Mouse (Mus musculus) stomach, embryonic 15.5 days (tissue): ENCODE results near the gene Lrrc55. TPM values are rescaled to one million over a fixed set of nuclear protein-coding genes. Genes with fewer than 3 reads are reported as not detected.

Source experiments
- ATAC-seq: fragments of 200-750 bp; cut with Nextera tagmentation; 2 replicates; pipeline ENCODE4 v1.8.0; 2017; ENCODE audit warnings: low read depth, moderate number of reproducible peaks, moderate TSS enrichment; ENCODE audit not compliant: insufficient read depth, low FRiP score
- H3K27ac ChIP-seq: fragments of 300-500 bp; sonication (generic); 2 replicates; pipeline ENCODE4 v1.5.1; 2015; ENCODE audit warnings: mild to moderate bottlenecking, inconsistent platforms
- H3K27me3 ChIP-seq: fragments of 300-500 bp; sonication (generic); replicated peaks from 2 replicates; pipeline ENCODE4 v1.6.1; 2015; ENCODE audit warnings: inconsistent platforms
- H3K36me3 ChIP-seq: fragments of 300-500 bp; sonication (generic); 2 replicates; pipeline ENCODE4 v1.6.1; 2015; ENCODE audit warnings: inconsistent platforms
- H3K4me1 ChIP-seq: fragments of 300-500 bp; sonication (generic); 2 replicates; pipeline ENCODE4 v1.6.1; 2015; ENCODE audit warnings: inconsistent platforms
- H3K4me2 ChIP-seq: fragments of 300-500 bp; sonication (generic); 2 replicates; pipeline ENCODE4 v1.6.1; 2015; ENCODE audit warnings: mild to moderate bottlenecking, inconsistent platforms
- H3K4me3 ChIP-seq: fragments of 300-500 bp; sonication (generic); replicated peaks from 2 replicates; pipeline ENCODE4 v1.5.1; 2015; ENCODE audit warnings: inconsistent platforms
- H3K9ac ChIP-seq: fragments of 300-500 bp; sonication (generic); 2 replicates; pipeline ENCODE4 v1.6.1; 2015; ENCODE audit warnings: inconsistent platforms
- H3K9me3 ChIP-seq: fragments of 300-500 bp; sonication (generic); 2 replicates; pipeline ENCODE4 v1.6.1; 2016; ENCODE audit warnings: inconsistent platforms
- WGBS: fragments of 180-500 bp; shearing (Covaris S2); methylation state at CpG from one replicate; pipeline ENCODE4 v1.1.7; 2015; 5-methylcytosine and 5-hydroxymethylcytosine counted together
- polyA plus RNA-seq: library from polyadenylated mRNA; unstranded; fragments of >200 nt; fragmentation: Nextera tagmentation; extraction: Ambion mirVana; gene quantifications from 2 replicates; pipeline ENCODE4 v1.2.1, GENCODE M21; 2015

The Lrrc55 gene
- polyA plus RNA-seq, 1 experiment from 2014 or later, result 2.8 TPM

DNA sequence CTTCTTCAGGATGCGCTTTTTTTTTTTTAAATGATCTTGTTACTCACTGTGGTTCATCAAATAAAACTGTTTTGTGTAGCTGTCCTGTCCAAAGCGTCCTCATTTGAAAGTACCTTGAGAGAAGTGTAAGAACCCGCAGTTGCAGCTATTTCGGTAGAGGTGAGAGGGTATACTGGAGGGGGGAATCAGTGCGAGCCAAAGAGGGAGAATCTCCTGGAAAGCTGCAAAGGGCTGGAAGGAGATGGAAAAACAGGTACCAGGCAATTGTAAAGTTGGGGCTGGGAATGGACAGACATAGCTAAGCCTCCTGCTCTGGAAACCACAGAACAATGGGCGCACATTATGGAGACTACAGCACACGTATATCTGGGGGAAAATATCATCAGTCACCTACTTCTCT is 57.2 kb downstream of the Lrrc55 start:
- WGBS, result 62% methylated on average over 7 of the region's 7 CpGs
- Histone ChIP-seq H3K4me3 (no peak overlapping the region; the same call in 1 of the 2 replicates), H3K36me3 (no peaks in the 10 kb centered on the region), H3K9me3 (no peaks in the 10 kb centered on the region), H3K27ac (no peak overlapping the region), H3K27me3 (no peaks in the 10 kb centered on the region), H3K4me2 (no peak overlapping the region), H3K9ac (no peak overlapping the region), H3K4me1 (no peaks in the 10 kb centered on the region)
- ATAC-seq, result no peak

DNA sequence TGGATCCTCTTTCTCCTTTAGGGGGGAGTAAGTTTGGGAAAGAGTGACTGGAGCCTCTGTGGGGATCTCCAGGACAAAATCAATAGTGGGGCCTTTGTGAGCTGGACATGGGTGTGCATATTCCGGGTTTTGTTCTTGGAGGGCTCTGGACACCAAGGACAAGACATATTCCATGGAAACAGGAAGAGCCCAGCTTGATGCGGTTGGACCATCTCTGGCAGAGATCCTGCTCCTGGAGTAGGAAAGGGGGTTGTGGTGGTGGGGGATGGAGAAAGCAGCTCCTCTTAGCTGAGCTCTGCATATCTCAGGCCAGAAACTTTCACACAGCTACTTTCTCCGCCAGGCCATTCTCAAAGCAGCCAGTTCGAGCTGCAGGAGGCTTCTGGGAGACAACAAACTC is 57.6 kb downstream of the Lrrc55 start:
- H3K27me3 ChIP-seq, result no peaks in the 10 kb centered on the region
- H3K4me3 ChIP-seq, result peak overlapping the region; percentile 23
- no peaks in the 10 kb centered on the region for H3K4me1 ChIP-seq
- no peak for ATAC-seq
- H3K9me3 ChIP-seq, result no peaks in the 10 kb centered on the region
- no peak overlapping the region for H3K9ac ChIP-seq
- H3K4me2 ChIP-seq, result no peak overlapping the region
- WGBS, result 65% methylated on average over 4 of the region's 4 CpGs
- H3K36me3 ChIP-seq, result no peaks in the 10 kb centered on the region
- H3K27ac ChIP-seq, result no peak overlapping the region; the same call in 1 of the 2 replicates

DNA sequence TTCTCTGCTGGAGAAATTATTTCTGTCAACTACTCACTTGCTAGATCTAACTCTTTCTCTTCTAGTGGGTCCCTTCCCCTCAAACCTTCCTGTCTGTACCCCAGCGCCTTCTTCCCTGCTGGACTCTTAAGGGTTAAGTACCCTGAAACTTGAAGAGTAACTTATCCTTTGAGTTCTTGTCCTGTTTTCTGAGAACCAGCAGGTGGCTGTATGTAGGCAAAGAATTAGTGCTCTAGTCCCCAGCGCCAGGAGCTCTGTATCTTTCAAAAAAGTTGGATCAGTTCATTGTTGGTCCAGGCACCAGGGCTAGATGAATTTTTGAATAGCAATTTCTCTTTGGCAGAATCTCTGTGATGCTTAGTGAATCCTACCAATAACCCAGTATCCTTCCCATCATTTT is 58.9 kb downstream of the Lrrc55 start:
- Histone ChIP-seq H3K4me2 (no peak overlapping the region), H3K4me3 (peak overlapping the region; percentile 23; the same call in 1 of the 2 replicates), H3K4me1 (no peaks in the 10 kb centered on the region), H3K36me3 (no peaks in the 10 kb centered on the region), H3K9me3 (no peaks in the 10 kb centered on the region), H3K9ac (no peak overlapping the region), H3K27me3 (no peaks in the 10 kb centered on the region), H3K27ac (no peak overlapping the region)
- no peak for ATAC-seq
- WGBS, result 31% methylated on average over 2 of the region's 2 CpGs

DNA sequence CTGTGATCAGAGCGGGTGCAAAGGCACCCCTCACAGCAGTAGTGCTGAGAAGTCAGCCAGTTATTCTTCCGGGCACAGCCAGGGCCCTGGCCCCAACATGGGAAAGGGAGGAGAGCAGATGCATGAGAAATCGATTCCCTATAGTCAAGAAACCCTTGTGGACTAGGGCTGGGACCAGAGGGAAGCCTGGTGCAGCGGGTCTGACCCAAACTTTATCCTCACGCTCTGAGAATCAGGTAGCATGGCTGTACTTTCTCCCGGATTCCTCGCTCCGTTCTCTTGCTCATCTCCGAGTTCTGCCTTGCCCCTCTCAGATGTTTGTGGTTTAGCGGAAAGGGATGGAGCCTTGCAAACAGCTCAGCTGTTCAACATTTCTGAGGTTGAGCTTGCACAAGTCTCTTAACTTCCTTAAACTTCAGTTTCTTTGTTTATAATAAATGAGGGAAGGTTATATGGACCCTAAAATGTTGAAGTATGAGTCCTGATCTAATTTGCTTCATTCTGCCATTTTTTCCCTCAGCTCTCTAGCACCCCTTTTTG is 59.3 kb downstream of the Lrrc55 start:
- Histone ChIP-seq H3K9ac (no peak overlapping the region), H3K4me2 (no peak overlapping the region), H3K36me3 (no peaks in the 10 kb centered on the region), H3K27ac (no peak overlapping the region), H3K9me3 (no peaks in the 10 kb centered on the region), H3K4me1 (no peaks in the 10 kb centered on the region), H3K27me3 (no peaks in the 10 kb centered on the region), H3K4me3 (peak overlapping the region; percentile 23)
- ATAC-seq, result no peak
- 43% methylated on average over 10 of the region's 10 CpGs for WGBS

DNA sequence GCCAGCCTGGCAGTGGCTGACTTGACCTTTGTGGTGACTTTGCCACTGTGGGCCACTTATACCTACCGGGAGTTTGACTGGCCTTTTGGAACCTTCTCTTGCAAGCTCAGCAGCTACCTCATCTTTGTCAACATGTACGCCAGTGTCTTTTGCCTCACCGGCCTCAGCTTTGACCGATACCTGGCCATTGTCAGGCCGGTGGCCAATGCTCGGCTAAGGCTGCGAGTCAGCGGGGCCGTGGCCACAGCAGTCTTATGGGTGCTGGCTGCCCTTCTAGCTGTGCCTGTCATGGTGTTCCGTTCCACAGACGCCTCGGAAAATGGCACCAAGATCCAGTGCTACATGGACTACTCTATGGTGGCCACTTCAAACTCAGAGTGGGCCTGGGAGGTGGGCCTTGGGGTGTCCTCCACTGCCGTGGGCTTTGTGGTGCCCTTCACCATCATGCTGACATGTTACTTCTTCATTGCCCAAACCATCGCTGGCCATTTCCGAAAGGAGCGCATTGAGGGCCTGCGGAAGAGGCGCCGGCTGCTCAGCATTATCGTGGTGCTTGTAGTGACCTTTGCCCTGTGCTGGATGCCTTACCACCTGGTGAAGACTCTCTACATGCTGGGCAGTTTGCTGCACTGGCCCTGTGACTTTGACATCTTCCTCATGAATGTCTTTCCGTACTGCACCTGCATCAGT is 60.0 kb downstream of the Lrrc55 start:
- H3K9ac ChIP-seq, result no peak overlapping the region
- H3K9me3 ChIP-seq, result no peaks in the 10 kb centered on the region
- no peaks in the 10 kb centered on the region for H3K27me3 ChIP-seq
- no peaks in the 10 kb centered on the region for H3K36me3 ChIP-seq
- no peaks in the 10 kb centered on the region for H3K4me1 ChIP-seq
- WGBS, result 77% methylated on average over 21 of the region's 21 CpGs
- no peak overlapping the region for H3K4me2 ChIP-seq
- H3K27ac ChIP-seq, result no peak overlapping the region
- peak overlapping the region; percentile 23 for H3K4me3 ChIP-seq
- ATAC-seq, result no peak

DNA sequence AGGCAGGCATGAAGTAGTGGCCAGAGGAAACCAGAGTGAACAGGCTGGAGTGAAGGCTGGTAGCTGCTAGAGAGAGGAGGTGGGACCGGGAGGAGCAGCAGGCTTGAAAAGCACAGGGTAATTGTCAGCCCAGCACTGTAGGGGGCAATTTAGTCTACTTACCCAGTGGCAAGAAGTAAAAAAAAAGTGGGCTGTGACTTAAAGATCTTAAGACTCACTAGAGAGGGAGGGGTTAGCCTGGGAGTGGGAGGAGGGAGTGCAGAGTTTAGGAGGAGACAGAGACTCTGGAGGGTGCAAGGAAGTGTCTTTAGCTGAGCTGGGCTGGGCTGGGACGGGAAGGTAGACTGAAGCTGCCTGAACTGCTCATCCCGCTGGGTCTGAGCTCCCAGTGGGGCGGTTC is 60.9 kb downstream of the Lrrc55 start, which contains the start of gene Aplnr:
Gene Aplnr (plus strand): TSS at position 137 of the 400 bp plus-strand sequence.
- no peak within 1 kb of the TSS for H3K4me2 ChIP-seq
- ATAC-seq, result no peak; the same call in 1 of the 2 replicates
- peak within 1 kb of the TSS; percentile 23; the same call in 1 of the 2 replicates for H3K4me3 ChIP-seq
- H3K9ac ChIP-seq, result no peak within 1 kb of the TSS
- no peaks in the 10 kb centered on the region for H3K36me3 ChIP-seq
- 22% methylated on average over 4 of the region's 4 CpGs for WGBS
- no peaks in the 10 kb centered on the region for H3K9me3 ChIP-seq
- H3K27ac ChIP-seq, result no peak within 1 kb of the TSS
- no peaks in the 10 kb centered on the region for H3K4me1 ChIP-seq
- H3K27me3 ChIP-seq, result no peaks in the 10 kb centered on the region

DNA sequence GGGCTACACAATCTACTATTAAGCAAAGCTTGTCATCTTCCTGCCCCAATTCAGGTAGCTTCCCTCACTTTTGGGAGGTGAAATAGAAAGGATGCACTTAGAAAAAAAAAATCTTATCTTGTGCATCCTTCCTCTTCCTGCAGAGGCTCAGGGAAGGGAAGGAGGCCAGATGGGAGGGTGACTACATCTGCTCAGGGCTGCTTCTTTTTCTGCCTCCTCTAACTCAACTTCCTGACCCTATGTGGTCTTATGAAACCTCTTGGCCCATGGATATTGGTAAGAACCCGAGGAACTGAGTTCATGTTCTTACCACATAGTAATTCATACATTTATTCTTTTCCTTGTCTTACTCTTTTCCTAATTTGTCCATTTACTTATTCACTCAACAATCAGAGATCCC is 61.9 kb downstream of the Lrrc55 start:
- Histone ChIP-seq H3K4me3 (no peak overlapping the region), H3K9ac (no peak overlapping the region), H3K27ac (no peak overlapping the region), H3K4me1 (no peaks in the 10 kb centered on the region), H3K4me2 (no peak overlapping the region), H3K27me3 (no peaks in the 10 kb centered on the region), H3K9me3 (no peaks in the 10 kb centered on the region), H3K36me3 (no peaks in the 10 kb centered on the region)
- ATAC-seq, result no peak
- WGBS, result 28% methylated on average over 1 of the region's 1 CpGs

DNA sequence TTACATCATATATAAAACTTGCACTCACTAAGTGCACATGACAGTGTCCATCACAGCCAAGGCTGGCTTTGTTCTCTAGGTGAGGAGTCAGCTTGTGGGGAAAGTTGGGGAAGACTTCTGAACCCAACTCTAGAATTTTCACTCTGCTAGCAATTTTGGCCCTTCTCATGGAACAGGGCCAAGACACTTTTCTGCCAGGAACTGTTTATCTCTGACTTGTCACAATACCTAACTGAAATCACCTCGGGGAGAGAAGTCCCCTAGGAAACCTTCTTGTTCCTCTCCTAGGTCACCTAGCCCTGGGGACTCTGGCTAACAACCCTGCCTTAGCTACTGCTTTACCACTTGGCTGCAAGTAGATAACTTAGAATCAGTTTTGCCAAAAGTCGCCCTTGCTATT is 64.8 kb downstream of the Lrrc55 start:
- Histone ChIP-seq H3K4me1 (no peaks in the 10 kb centered on the region), H3K27ac (no peak overlapping the region), H3K4me2 (no peak overlapping the region), H3K9me3 (no peaks in the 10 kb centered on the region), H3K4me3 (no peak overlapping the region), H3K9ac (no peak overlapping the region), H3K36me3 (no peaks in the 10 kb centered on the region), H3K27me3 (no peaks in the 10 kb centered on the region)
- 36% methylated on average over 2 of the region's 2 CpGs for WGBS
- no peak for ATAC-seq

DNA sequence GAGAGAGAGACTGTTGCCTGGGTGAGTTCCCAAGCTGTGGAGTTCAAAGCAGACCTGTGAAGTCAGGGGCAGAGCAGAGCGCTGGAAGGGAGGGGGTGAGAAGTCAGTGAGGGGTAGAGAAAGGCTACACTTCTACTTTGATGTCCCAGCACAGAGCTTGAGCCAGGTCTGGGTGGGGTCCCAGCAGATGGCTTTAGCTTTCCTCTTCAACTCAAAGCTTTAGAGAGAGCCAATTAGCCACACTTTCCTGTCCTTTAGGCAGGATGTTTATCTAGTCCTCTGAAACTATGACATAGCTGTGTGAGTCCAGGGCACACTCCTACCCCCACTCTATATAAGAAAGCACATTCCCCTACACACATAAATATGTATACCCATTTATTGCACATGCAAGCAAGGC is 65.3 kb downstream of the Lrrc55 start:
- peak; percentile 28; the same call in 1 of the 2 replicates for ATAC-seq
- Histone ChIP-seq H3K9me3 (no peaks in the 10 kb centered on the region), H3K36me3 (no peaks in the 10 kb centered on the region), H3K27ac (no peak overlapping the region), H3K4me1 (no peaks in the 10 kb centered on the region), H3K4me2 (no peak overlapping the region), H3K27me3 (no peaks in the 10 kb centered on the region), H3K4me3 (no peak overlapping the region), H3K9ac (no peak overlapping the region)
- 8% methylated on average over 1 of the region's 1 CpGs for WGBS

DNA sequence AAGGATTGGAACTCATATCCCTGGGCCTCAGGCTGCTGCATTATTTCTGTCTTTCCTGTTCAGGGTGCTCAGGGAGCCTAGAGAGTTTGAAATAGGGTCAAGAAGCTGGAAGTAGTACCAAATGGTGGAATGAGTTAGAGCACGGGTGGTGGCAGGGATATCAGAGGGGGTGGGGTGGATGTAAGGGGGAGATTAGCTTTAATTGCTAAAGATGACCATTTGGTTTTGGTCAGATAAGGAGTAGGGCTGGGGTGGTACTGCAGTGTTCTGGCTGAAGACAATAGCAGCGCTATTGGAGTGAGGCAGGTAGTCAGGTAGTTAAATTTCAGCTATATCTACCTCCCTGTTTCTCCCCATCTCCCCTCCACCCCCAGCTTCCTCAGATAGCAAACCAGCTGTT is 65.8 kb downstream of the Lrrc55 start:
- no peak for ATAC-seq
- no peak overlapping the region for H3K4me2 ChIP-seq
- no peak overlapping the region for H3K9ac ChIP-seq
- H3K4me3 ChIP-seq, result no peak overlapping the region
- no peaks in the 10 kb centered on the region for H3K27me3 ChIP-seq
- 30% methylated on average over 2 of the region's 2 CpGs for WGBS
- H3K27ac ChIP-seq, result no peak overlapping the region
- no peaks in the 10 kb centered on the region for H3K36me3 ChIP-seq
- H3K4me1 ChIP-seq, result no peaks in the 10 kb centered on the region
- no peaks in the 10 kb centered on the region for H3K9me3 ChIP-seq

DNA sequence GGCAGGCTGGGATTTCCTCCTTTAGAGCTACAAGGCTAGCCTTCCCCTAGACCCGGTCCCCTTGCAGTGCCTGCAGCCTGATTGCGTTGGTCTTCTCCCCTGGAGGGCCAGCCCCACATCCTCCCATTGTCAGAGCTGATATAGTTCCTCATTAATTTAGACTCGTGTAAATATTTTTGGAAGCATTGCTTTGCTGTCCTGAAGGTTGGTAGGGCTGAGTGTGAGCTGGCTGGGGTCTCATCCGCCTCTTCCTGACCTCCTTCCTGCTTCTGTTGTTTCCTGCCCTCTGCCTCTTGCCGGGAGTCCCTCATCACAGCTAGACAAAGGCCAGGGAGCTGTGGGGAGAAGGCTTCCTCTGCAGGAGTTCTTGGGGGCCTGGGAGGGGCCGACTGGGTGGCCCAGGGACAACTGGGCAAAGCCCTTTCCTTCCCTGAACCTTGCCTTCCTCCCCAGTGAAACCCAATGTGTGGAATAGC is 67.5 kb downstream of the Lrrc55 start:
- no peaks in the 10 kb centered on the region for H3K36me3 ChIP-seq
- ATAC-seq, result peak; percentile 37; the same call in 1 of the 2 replicates
- WGBS, result 42% methylated on average over 6 of the region's 6 CpGs
- no peak overlapping the region for H3K27ac ChIP-seq
- no peak overlapping the region for H3K9ac ChIP-seq
- H3K4me2 ChIP-seq, result no peak overlapping the region
- no peaks in the 10 kb centered on the region for H3K4me1 ChIP-seq
- no peak overlapping the region for H3K4me3 ChIP-seq
- no peaks in the 10 kb centered on the region for H3K9me3 ChIP-seq
- H3K27me3 ChIP-seq, result no peaks in the 10 kb centered on the region

DNA sequence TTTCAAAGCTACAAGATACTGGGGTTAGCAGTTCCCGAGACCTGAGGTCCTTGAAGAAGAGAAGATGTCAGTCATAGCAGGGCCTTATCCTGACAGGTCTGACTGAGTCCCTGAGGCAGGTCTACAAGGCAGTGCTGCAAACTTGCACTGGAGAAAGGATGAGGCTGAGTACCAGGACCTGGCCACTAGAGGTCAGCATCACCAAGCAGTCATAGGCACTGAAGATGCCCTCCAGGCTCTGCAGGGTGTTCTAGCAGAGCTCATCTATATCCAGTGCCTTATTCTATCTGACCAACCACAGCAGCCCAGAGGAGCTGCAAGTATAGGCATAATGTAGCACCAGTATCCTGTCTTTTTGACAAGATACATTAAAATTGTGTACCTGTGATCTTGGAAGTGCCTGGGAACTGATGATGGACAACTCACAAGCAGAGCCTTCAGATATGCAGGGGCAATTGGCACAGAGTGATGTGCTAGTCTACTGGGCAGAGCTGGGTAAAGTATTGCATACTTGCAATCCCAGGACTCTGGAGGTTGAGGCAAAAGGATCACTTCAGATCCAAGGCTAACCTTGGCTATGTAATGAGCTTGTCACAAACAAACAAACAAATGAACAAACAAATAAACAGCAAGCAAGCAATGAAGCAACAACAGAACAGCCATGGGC is 73.0 kb downstream of the Lrrc55 start:
- no peak overlapping the region for H3K9ac ChIP-seq
- H3K36me3 ChIP-seq, result no peaks in the 10 kb centered on the region
- H3K9me3 ChIP-seq, result no peaks in the 10 kb centered on the region
- H3K4me3 ChIP-seq, result no peak overlapping the region
- WGBS, result 23% methylated on average over 1 of the region's 1 CpGs
- no peak overlapping the region for H3K4me2 ChIP-seq
- no peaks in the 10 kb centered on the region for H3K4me1 ChIP-seq
- ATAC-seq, result peak; percentile 82
- H3K27me3 ChIP-seq, result no peaks in the 10 kb centered on the region
- no peak overlapping the region for H3K27ac ChIP-seq
